Mouse (Mus musculus): Measurements from ENCODE around the gene Cers4.
A peak's percentile ranks its signal among the peaks of the same experiment; 100 is the strongest.

Cers4 gene

DNA sequence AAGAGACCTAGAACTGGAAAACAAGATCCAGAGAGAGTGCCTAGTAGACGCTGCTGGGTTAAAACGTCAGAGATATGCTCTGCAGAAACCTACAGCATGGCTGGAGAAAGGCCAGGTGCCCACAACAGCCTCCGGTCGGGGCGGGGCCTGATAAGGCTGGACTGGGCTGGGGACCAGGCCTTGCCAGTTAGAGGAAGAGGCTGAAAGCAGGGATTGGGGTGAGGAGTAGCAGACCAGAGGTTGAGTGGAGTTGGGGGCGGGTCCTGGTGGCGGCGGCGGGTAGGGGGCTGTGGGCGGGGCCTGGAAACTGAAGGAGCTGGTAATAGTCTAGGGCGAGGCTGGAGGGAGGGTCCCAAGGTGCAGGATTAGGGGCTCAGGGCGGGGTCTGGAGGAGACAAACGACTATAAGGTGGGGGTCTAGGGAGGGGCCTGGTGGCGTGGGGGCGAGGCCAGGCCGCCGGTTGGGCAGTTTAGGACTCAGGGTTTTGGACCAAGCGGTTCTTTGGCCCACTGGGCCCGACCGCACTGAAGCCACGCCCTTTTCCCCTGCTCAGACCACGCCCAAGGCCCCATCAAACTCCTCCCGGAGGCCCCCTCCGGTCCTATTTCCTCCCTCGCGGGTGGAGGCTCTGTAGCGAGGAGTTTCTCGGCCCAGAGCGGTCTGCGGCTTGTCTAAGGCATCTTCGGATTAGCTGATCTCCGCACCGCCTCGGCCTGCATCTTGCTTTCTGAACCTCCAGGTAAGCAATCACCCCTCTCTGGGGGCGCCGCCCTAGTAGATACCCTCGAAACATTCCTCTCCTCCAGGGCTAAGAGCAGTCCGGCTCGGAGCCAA is at the start of gene Cers4:
Cers4 (plus strand) TSS at position 176 of the 835 bp plus-strand sequence.
- peak; percentile 84 to 88 for DNase-seq (ENCODE audit: low spot score in 2 of 2)

DNA sequence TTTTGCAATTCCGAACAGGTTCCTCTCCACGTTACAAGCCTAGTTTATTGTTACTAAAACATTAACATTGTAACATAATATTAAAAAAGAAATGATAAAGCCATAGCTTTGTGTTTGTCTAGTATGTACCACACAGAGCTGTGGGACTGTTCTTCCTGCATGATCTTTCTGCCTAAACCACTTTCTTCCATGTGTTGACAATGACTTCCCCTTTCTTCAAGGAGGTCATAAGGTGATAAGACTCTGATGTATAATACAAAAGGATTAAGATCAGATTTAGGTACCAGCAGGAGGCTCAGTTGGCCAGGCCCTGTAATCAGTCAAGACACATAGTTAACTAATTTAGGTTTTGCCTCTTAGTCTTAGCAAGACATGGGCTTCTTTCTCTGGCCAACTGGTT is 34.7 kb upstream of the Cers4 start:
- no peak for DNase-seq (ENCODE audit: low spot score in 2 of 2)

GRCm38 (mm10) chr8:4463061-4463460 is 29.8 kb upstream of the Cers4 start:
- no peak for DNase-seq (ENCODE audit: low spot score in 2 of 2)

DNA sequence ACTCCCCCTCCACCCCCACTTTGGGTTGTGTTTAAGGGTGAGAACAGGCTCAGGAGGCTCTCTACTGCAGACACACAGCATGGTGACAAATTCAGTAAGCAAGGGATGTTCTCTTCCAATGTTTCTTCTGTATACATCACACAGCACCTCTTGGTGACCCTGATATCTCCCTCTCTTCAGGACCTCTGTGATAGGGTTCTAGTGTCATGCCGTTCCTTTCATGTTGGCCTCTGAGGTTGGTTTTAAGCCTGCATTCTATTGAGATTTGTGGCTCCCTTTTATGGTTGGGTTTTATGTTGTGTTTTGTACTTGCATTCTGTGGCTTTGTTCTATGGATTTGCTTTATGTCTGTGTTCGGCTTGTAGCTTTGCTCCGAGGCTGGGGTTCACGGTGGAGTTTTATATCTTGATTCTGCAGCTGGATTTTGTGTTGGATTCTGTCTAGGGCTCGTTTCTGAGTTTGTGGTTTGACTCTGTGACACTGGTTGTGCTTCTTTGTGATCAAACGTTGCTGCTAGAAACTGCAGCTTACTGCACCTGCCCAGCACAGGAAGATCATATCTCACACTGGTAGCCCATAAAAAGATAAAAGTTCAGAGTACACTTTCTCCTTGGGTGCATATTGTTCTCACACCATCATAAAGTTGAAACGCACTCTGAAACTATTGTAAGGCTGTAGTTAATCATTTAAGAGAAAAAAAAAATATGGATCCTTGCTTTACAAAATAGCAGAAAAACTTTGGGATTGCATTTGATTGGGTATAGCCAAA is 18.2 kb upstream of the Cers4 start:
- no peak for DNase-seq (ENCODE audit: low spot score in 2 of 2)

DNA sequence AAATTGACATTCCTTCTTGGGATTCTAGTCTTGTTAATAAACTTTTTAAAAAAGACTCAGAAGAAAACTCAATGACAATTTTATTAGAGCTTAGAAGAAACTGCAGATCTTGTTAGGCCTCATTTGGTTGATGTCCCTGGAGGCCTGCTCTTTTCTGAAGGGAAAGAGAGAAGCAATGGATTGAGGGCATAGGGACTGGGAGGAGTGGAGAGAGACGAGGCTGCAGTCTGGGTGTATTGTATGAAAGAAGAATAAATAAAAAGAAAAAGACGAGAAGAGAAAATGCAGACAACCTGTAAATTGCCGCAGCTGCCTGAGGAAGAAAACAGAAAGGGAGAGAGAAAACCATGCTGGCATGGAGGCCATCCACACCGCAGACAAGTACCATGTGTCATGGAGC is 11.7 kb upstream of the Cers4 start:
- no peak for DNase-seq (ENCODE audit: low spot score in 2 of 2)

DNA sequence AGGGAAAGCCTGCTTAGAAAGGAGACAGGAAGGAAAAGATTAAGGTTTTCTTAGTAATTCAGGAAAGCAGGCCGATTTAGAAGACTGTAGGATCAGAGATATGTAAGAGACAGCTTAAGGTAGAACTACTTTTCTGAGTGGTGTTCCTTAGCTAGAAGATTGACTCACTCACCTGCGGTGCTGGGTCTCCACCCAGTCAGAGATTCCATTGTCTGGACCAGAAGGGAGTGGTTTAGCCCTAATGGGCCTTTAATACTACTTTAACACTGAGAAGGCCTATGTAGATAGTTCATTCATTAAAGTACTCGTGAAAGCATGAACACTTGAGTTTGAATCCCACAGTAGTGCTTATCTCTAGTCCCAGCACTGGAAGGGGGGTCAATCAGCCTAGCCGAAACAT is 11.2 kb upstream of the Cers4 start:
- DNase-seq (ENCODE audit: low spot score in 2 of 2): no peak

GRCm38 (mm10) chr8:4482501-4482900 is 10.3 kb upstream of the Cers4 start:
- no peak for DNase-seq (ENCODE audit: low spot score in 2 of 2)

- peak; percentile 18 to 61 for DNase-seq (ENCODE audit: low spot score in 2 of 2)
Measured at GRCm38 (mm10) chr8:4483330-4483729, 9.5 kb upstream of the Cers4 start.

DNA sequence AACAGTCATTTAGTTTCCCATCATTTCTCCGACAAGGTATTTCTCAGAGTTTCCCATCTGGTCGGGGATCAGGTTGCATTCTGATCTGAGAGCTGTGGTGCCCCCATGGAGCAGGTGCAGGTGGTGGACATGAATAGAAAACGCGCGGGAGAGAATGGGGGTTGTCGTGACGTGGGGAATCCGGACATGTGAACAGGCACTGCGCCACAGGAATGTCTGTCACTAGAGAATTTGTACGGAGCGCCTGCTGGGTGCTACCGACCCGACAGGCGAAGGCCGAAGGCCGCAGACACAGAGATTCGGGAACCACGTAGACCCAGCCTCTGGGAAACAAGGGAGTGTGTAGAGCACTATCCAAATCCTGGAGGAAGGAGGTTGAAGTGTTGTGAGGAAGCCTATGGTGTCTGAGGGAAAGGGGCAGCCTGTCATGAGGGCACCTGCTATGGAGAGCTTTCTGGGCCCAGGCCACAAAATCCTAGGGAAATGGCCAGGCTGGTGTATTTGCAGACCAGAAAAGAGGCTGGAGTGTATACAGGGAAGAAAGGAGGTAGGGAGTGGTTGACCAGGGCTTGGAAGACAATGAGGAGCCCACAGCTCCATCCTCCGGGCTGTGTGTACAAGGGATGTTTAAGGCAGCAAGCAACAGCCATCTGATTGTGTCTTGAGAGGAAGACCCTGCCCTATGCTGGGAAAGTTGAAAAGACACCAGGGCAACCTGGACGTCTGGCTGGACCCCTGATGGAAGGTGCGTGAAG is 1.0 kb downstream of the Cers4 start:
- peak in 1 of 2 experiments; percentile 24 for DNase-seq (ENCODE audit: low spot score in 2 of 2)

GRCm38 (mm10) chr8:4495976-4496375 is 3.1 kb downstream of the Cers4 start:
- DNase-seq (ENCODE audit: low spot score in 2 of 2): no peak

DNA sequence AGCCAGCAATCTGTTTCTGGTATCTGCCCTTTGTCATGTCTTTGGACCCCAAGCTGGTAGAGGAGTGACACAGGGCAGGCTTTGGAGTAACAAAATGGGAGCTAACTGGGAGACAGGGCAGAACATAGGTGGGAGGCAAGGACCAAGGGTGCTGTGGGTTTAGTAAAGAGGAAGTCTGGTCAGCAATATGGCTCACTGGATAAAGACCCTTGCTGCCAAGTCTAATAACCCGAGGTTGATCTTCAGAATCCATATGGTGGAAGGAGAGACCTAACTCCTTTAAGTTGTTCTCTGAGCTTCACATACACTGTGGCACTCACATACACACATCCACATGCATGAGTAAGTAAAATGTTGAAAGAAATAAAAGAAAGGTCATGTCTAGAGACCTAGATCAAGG is 4.8 kb downstream of the Cers4 start:
- no peak for DNase-seq (ENCODE audit: low spot score in 2 of 2)

- DNase-seq (ENCODE audit: low spot score in 2 of 2): no peak
Measured at GRCm38 (mm10) chr8:4505364-4505763, 12.5 kb downstream of the Cers4 start.

DNA sequence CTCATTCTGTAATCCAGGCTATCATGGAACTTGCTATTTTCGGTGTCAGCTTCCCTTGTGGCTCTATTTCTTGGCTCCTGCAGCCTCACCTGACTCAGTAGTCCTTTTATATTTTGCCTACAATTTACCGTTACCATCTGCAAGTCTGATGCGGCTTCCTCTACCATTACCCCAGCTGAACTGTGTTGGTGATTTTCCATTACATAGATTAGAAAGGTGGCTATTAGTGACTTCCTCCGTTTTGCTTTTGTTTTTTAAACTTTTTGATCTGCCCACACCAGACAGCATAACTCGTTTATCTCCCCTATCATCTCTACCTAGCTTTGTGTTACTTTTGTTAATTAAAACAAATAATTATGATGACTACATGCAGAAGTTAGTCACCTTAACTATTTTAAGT is 14.7 kb downstream of the Cers4 start:
- no peak for DNase-seq (ENCODE audit: low spot score in 2 of 2)

DNA sequence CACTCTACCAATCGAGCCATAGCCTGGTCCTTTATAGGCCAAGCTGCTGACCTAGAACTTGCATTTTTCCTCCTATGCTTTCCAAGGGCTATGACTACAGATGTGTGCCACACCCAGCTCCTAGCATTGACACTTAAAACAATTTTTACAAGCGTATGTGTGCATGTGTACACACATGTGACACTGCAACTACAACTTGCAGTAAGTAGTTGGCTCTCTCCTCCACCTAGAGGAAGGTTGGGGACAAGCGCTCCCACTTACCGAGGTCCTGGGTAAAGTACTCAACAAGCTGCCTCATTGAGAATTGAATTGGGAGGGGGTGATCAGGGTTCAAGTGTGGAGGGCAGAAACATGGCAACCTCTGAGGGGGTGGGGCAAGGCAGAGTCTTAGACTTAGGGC is 18.0 kb downstream of the Cers4 start:
- DNase-seq (ENCODE audit: low spot score in 2 of 2): no peak

DNA sequence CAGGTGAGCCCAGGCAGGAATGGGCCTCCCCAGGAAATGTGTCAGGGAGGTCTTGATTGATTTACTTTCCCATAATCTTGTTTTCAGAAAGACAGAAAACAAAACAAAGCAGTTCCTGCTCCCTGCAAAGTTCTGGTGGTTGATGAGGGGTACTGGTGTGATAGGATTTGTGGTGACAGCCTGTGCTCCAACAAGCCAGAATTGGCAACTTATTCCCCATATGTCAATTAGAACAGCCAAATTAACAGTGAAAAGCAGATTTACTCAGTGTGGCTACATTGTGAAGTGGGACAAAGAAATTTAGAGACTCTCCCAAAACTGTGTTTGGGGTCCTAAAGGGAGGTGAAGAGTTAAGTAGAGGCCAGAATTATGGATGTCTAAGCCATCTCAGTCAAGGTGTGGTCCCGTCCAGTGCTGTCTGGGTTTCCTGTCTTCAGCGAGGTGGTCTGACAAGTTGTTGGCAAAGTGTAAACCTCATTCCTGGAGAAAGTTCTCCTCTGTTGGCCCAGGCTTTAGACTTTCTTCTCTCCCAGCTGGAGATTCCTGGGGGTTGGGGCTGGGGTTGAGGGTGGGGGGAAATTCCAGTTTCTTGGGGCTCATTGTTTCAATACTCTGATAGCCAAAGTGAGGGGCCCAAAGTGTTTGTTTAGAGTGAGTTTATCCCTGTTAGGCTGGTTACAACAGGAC is 18.7 kb downstream of the Cers4 start:
- DNase-seq (ENCODE audit: low spot score in 2 of 2): no peak

DNA sequence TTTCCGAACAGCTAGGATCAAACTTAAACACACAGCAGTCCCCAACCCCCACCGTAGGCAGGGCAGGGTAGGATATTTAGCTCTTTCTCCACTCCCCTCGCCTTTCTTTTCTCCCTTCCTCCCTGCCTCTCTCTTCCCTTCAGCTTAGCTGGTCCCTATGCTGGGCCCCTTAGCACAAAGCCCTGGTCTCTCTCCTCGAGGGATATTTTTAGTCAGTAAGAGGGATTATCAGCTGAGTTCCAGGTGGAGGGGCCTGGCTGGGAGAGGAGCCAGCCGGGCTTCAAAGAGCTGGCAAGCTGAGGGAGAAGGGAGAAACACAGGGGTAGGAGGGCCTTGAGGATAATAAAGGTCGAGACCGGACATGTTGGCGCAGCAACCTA is 19.3 kb downstream of the Cers4 start:
- DNase-seq (ENCODE audit: low spot score in 2 of 2): peak in 1 of 2 experiments; percentile 59

GRCm38 (mm10) chr8:4516162-4516561 is 23.3 kb downstream of the Cers4 start:
- no peak for DNase-seq (ENCODE audit: low spot score in 2 of 2)

DNA sequence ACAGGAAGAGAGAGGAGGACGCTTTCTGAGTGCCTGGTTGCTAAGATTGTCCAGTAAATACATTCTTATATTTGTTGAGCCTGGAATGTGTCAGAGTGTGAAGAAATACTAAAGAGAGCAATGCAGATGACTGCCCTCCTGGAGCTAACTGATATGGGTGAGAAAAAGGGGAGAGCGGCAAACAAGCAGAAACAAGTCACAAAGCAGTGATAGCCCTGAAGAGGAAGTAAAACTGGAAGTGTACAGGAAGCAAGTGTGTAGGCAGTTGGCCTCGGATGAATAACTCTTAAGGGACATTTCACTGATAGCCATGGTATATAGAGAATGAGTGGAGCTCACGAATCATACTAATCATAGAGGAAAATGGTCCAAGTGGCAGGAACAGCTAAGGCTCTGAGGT is 28.6 kb downstream of the Cers4 start:
- DNase-seq (ENCODE audit: low spot score in 2 of 2): no peak

- DNase-seq (ENCODE audit: low spot score in 2 of 2): no peak
Measured at GRCm38 (mm10) chr8:4523525-4523924, 30.7 kb downstream of the Cers4 start.
